Mouse (Mus musculus): Measurements from ENCODE around the gene Bst2. TPM values are rescaled to one million over a fixed set of nuclear protein-coding genes. Genes with fewer than 3 reads are reported as not detected.

The Bst2 gene
- polyA plus RNA-seq, 1 experiment from 2014 or later: 34.0 TPM

DNA sequence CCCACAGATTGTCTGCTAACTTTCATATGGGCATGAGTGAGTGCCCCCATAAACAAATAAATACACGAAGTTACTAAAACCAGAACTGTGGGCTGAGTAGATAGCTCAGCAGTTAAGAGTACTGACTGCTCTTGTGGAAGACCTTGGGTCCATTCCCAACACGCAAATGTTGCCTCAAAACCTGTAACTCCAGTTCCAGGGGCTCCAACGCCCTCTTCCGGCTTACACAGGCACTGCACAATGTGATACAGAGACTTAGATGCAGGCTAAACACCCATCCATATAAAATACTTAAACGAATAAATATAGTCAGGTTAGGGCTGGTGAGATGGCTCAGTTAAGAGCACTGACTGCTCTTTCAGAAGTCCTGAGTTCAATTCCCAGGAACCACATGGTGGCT lies 22.2 kb downstream of the Bst2 start:
- Histone ChIP-seq H3K36me3 (no peaks in the 10 kb centered on the region), H3K9me3 (no peaks in the 10 kb centered on the region), H3K9ac (no peak overlapping the region), H3K4me2 (no peak overlapping the region), H3K4me3 (no peak overlapping the region), H3K4me1 (no peaks in the 10 kb centered on the region; the same call in 1 of the 2 replicates), H3K27ac (replicated peaks) (no peak overlapping the region), H3K27me3 (replicated peaks) (peaks cover 23% of the 10 kb centered on the region)
- WGBS: 65% methylated on average over 5 of the region's 5 CpGs
- ATAC-seq (ENCODE audit: extremely low read depth, insufficient number of reproducible peaks, low FRiP score, low TSS enrichment): no peak

DNA sequence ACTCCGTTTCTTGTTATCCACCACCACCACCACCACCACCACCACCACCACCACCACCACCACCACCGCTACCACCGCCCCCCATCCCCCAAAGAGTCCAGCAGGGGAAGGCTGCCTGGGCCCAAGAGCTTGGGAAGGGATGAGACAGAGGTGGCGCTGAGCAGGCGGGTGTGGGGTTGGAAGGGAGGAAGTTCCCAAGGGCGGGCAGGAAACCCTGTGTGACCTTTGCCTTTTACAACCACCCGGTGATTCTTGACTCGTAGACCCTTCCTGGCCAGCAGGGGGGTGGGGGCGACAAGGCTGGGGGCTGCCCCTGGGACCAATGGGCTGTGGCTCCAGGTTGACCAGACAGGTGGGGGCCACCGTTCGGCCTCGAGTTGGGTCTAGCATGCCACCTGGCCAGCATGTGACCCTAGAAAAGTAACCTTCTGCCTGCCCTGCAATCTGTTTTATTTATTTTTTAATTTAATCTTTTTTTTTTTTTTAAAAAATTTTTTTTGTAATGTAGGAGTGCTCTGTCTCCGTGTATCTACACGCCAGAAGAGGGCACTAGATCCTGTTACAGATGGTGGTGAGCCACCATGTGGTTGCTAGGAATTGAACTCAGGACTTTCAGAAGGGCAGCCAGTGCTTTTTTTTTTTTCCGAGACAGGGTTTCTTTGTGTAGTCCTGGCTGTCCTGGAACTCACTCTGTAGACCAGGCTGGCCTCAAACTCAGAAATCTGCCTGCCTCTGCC lies 24.1 kb downstream of the Bst2 start:
- no peak overlapping the region for H3K9ac ChIP-seq
- 50% methylated on average over 15 of the region's 15 CpGs for WGBS
- no peaks in the 10 kb centered on the region for H3K36me3 ChIP-seq
- H3K9me3 ChIP-seq: no peaks in the 10 kb centered on the region
- peaks cover 2% of the 10 kb centered on the region; the same call in 1 of the 2 replicates for H3K4me1 ChIP-seq
- peaks cover 41% of the 10 kb centered on the region for H3K27me3 ChIP-seq (replicated peaks)
- H3K27ac ChIP-seq (replicated peaks): peak overlapping the region; percentile 59
- no peak overlapping the region for H3K4me2 ChIP-seq
- no peak for ATAC-seq (ENCODE audit: extremely low read depth, insufficient number of reproducible peaks, low FRiP score, low TSS enrichment)
- no peak overlapping the region for H3K4me3 ChIP-seq

- peaks cover 56% of the 10 kb centered on the region for H3K27me3 ChIP-seq (replicated peaks)
- H3K9ac ChIP-seq: peak within 1 kb of the TSS; percentile 58
- peaks cover 17% of the 10 kb centered on the region for H3K4me1 ChIP-seq
- H3K36me3 ChIP-seq: no peaks in the 10 kb centered on the region
- WGBS: 20% methylated on average over 14 of the region's 14 CpGs
- peak within 1 kb of the TSS; percentile 80 for H3K4me2 ChIP-seq
- H3K9me3 ChIP-seq: no peaks in the 10 kb centered on the region
- H3K4me3 ChIP-seq: peak within 1 kb of the TSS; percentile 46
- ATAC-seq (ENCODE audit: extremely low read depth, insufficient number of reproducible peaks, low FRiP score, low TSS enrichment): peak; percentile 53; the same call in 1 of the 2 replicates
- H3K27ac ChIP-seq (replicated peaks): peak within 1 kb of the TSS; percentile 59
These were observed 25.6 kb downstream of the Bst2 start, which contains the start of gene Plvap for GRCm38 (mm10) chr8:71511644-71512043. Plvap (minus strand) TSS chr8:71511752.

- Histone ChIP-seq H3K9me3 (no peaks in the 10 kb centered on the region), H3K9ac (peak overlapping the region; percentile 74), H3K4me2 (peak overlapping the region; percentile 80), H3K36me3 (no peaks in the 10 kb centered on the region), H3K27ac (replicated peaks) (no peak overlapping the region), H3K27me3 (replicated peaks) (peaks cover 80% of the 10 kb centered on the region), H3K4me3 (peak overlapping the region; percentile 46), H3K4me1 (peaks cover 17% of the 10 kb centered on the region)
- 50% methylated on average over 2 of the region's 2 CpGs for WGBS
- ATAC-seq (ENCODE audit: extremely low read depth, insufficient number of reproducible peaks, low FRiP score, low TSS enrichment): no peak
These were observed 27.9 kb downstream of the Bst2 start for GRCm38 (mm10) chr8:71509316-71509715.

- H3K9me3 ChIP-seq: no peaks in the 10 kb centered on the region
- under 1% methylated on average over 56 of the region's 61 CpGs for WGBS
- H3K4me3 ChIP-seq: peak overlapping the region; percentile 51
- H3K36me3 ChIP-seq: no peaks in the 10 kb centered on the region
- H3K27me3 ChIP-seq (replicated peaks): peaks cover 79% of the 10 kb centered on the region
- H3K27ac ChIP-seq (replicated peaks): no peak overlapping the region
- peaks cover 17% of the 10 kb centered on the region for H3K4me1 ChIP-seq
- H3K9ac ChIP-seq: peak overlapping the region; percentile 76
- peak; percentile 47; the same call in 1 of the 2 replicates for ATAC-seq (ENCODE audit: extremely low read depth, insufficient number of reproducible peaks, low FRiP score, low TSS enrichment)
- peak overlapping the region; percentile 80 for H3K4me2 ChIP-seq
These were observed 29.6 kb downstream of the Bst2 start for GRCm38 (mm10) chr8:71507589-71508104.

DNA sequence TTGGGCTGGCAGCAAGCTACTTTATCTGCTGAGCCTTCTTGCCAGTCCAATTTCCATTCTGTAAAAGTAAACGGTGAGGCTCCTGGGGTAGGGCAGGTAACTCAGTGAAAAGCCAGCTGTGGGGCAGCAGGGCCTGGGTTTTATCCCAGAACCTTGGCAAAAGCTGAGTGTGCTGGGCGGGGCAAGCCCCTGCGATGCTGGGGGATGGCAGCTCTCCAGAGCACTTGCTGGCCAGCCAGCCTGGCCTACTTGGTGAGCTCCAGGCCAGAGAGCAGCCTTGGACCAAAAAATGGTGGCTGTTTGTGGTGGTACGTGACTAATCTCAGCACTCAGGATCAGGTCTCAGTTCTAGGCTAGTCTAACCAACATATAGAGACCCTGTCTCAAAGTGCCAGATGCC lies 31.3 kb downstream of the Bst2 start:
- H3K4me3 ChIP-seq: no peak overlapping the region
- WGBS: 68% methylated on average over 4 of the region's 4 CpGs
- H3K9me3 ChIP-seq: no peaks in the 10 kb centered on the region
- no peak overlapping the region for H3K4me2 ChIP-seq
- no peak overlapping the region for H3K9ac ChIP-seq
- peaks cover 17% of the 10 kb centered on the region for H3K4me1 ChIP-seq
- H3K27ac ChIP-seq (replicated peaks): no peak overlapping the region
- peaks cover 67% of the 10 kb centered on the region for H3K27me3 ChIP-seq (replicated peaks)
- H3K36me3 ChIP-seq: no peaks in the 10 kb centered on the region
- no peak for ATAC-seq (ENCODE audit: extremely low read depth, insufficient number of reproducible peaks, low FRiP score, low TSS enrichment)

- H3K4me1 ChIP-seq: peaks cover 17% of the 10 kb centered on the region
- H3K9ac ChIP-seq: no peak overlapping the region
- H3K4me3 ChIP-seq: no peak overlapping the region
- no peak overlapping the region for H3K4me2 ChIP-seq
- no peaks in the 10 kb centered on the region for H3K36me3 ChIP-seq
- peaks cover 61% of the 10 kb centered on the region for H3K27me3 ChIP-seq (replicated peaks)
- ATAC-seq (ENCODE audit: extremely low read depth, insufficient number of reproducible peaks, low FRiP score, low TSS enrichment): no peak
- no peak overlapping the region for H3K27ac ChIP-seq (replicated peaks)
- WGBS: 86% methylated on average over 4 of the region's 4 CpGs
- H3K9me3 ChIP-seq: no peaks in the 10 kb centered on the region
These were observed 31.9 kb downstream of the Bst2 start for GRCm38 (mm10) chr8:71505326-71505725.

DNA sequence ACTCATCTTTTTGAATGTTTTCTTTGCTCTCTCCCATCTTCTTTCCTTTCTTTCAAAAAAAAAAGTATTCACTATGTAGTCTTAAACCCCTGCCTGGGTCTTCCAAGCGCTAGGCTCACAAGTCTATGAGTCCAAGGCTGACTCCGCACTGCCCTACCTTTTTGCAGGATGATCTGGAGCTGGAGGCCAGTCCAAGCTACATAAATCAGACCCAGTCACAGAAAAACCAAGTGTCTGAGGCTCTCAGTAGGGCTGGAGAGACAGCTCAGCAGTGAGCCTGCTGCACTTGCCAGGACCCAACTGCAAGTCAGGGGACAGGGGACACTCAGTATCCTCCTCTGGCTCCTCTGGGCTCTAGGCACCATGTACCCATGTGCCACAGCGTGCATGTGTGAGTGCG lies 32.9 kb downstream of the Bst2 start:
- no peak for ATAC-seq (ENCODE audit: extremely low read depth, insufficient number of reproducible peaks, low FRiP score, low TSS enrichment)
- peaks cover 23% of the 10 kb centered on the region for H3K4me1 ChIP-seq
- H3K9me3 ChIP-seq: no peaks in the 10 kb centered on the region
- H3K9ac ChIP-seq: no peak overlapping the region
- no peak overlapping the region for H3K4me2 ChIP-seq
- WGBS: 86% methylated on average over 4 of the region's 4 CpGs
- H3K4me3 ChIP-seq: no peak overlapping the region
- H3K27ac ChIP-seq (replicated peaks): no peak overlapping the region
- no peaks in the 10 kb centered on the region for H3K36me3 ChIP-seq
- peaks cover 51% of the 10 kb centered on the region for H3K27me3 ChIP-seq (replicated peaks)

GRCm38 (mm10) chr8:71498816-71499690 lies 38.2 kb downstream of the Bst2 start:
- Histone ChIP-seq H3K27ac (replicated peaks) (peak overlapping the region; percentile 81), H3K9me3 (no peaks in the 10 kb centered on the region), H3K36me3 (peaks cover 10% of the 10 kb centered on the region), H3K4me3 (no peak overlapping the region), H3K4me2 (peak overlapping the region; percentile 33), H3K4me1 (peaks cover 48% of the 10 kb centered on the region), H3K9ac (peak overlapping the region; percentile 51; the same call in 1 of the 2 replicates), H3K27me3 (replicated peaks) (no peaks in the 10 kb centered on the region)
- ATAC-seq (ENCODE audit: extremely low read depth, insufficient number of reproducible peaks, low FRiP score, low TSS enrichment): no peak
- 26% methylated on average over 16 of the region's 16 CpGs for WGBS

- Histone ChIP-seq H3K36me3 (peaks cover 18% of the 10 kb centered on the region), H3K4me1 (peaks cover 48% of the 10 kb centered on the region), H3K9ac (peak overlapping the region; percentile 51), H3K27me3 (replicated peaks) (no peaks in the 10 kb centered on the region), H3K4me2 (peak overlapping the region; percentile 33), H3K9me3 (no peaks in the 10 kb centered on the region), H3K27ac (replicated peaks) (peak overlapping the region; percentile 81), H3K4me3 (no peak overlapping the region)
- WGBS: 14% methylated on average over 15 of the region's 15 CpGs
- no peak for ATAC-seq (ENCODE audit: extremely low read depth, insufficient number of reproducible peaks, low FRiP score, low TSS enrichment)
These were observed 39.3 kb downstream of the Bst2 start for GRCm38 (mm10) chr8:71497881-71498501.
